Mouse (Mus musculus) CH12.LX (cell line): ENCODE results near the gene Efna3. TPM values are rescaled to one million over a fixed set of nuclear protein-coding genes. Genes with fewer than 3 reads are reported as not detected.

Experiments
- DNase-seq: peaks from one replicate; pipeline ENCODE4 v3.0.0-alpha.2; 2013; ENCODE audit errors: extremely low read depth
- H3K27ac ChIP-seq: 2 replicates; pipeline ENCODE4 v1.5.1; 2012; ENCODE audit warnings: low read depth, mild to moderate bottlenecking, control low read depth, moderate library complexity; ENCODE audit not compliant: insufficient read depth
- H3K27me3 ChIP-seq: replicated peaks from 2 replicates; pipeline ENCODE3; 2012; ENCODE audit warnings: inconsistent platforms
- H3K36me3 ChIP-seq, 2 experiments: replicated peaks in 1 of 2; 2 replicates each; pipeline versions ENCODE3 to v1.6.1; 2012; ENCODE audit warnings: inconsistent platforms in 1 of 2, low read length in 1 of 2, mild to moderate bottlenecking in 1 of 2, mixed read lengths in 1 of 2, moderate library complexity in 1 of 2; ENCODE audit not compliant: control insufficient read depth in 1 of 2, insufficient read depth in 1 of 2
- H3K4me1 ChIP-seq, 2 experiments: 2 replicates each; pipeline ENCODE4 v1.6.1; 2012; ENCODE audit warnings: inconsistent platforms in 1 of 2, moderate library complexity in 1 of 2; ENCODE audit not compliant: insufficient read depth in 2 of 2, control insufficient read depth in 1 of 2
- H3K4me2 ChIP-seq: 2 replicates; pipeline ENCODE4 v1.6.1; 2012; ENCODE audit warnings: low read depth, mild to moderate bottlenecking, control low read depth; ENCODE audit not compliant: poor library complexity, insufficient read depth, severe bottlenecking
- H3K4me3 ChIP-seq, 3 experiments: fragments of 150-350 bp in 1 of 3; sonication (generic) in 1 of 3; replicated peaks in 1 of 3; 2 replicates each; pipeline versions ENCODE3 to v1.5.1; 2011 to 2012; ENCODE audit warnings: low read depth in 2 of 3, low read length in 2 of 3, mild to moderate bottlenecking in 2 of 3, moderate library complexity in 2 of 3, control low read depth in 1 of 3, improper control_type of control experiment in 1 of 3, inconsistent platforms in 1 of 3, mixed read lengths in 1 of 3; ENCODE audit not compliant: poor library complexity in 1 of 3
- H3K79me2 ChIP-seq: replicated peaks from 2 replicates; pipeline ENCODE4 v1.6.1; 2012; ENCODE audit warnings: mild to moderate bottlenecking, moderate library complexity; ENCODE audit not compliant: control insufficient read depth, poor library complexity, insufficient read depth, severe bottlenecking; ENCODE audit errors: extremely low read depth
- H3K9ac ChIP-seq: 2 replicates; pipeline ENCODE4 v1.6.1; 2012; ENCODE audit warnings: low read depth, mild to moderate bottlenecking, control low read depth, moderate library complexity; ENCODE audit not compliant: insufficient read depth
- H3K9me3 ChIP-seq: replicated peaks from 2 replicates; pipeline ENCODE3; 2012; ENCODE audit warnings: low read length, inconsistent platforms, mixed read lengths
- BHLHE40 ChIP-seq: IDR thresholded peaks from 2 replicates; pipeline ENCODE4 v1.6.1; 2011; ENCODE audit warnings: mild to moderate bottlenecking, low read depth, low read length, improper control_type of control experiment
- CHD1 ChIP-seq: IDR thresholded peaks from 2 replicates; pipeline ENCODE4 v1.6.1; 2012; ENCODE audit warnings: low read depth, low read length, improper control_type of control experiment, inconsistent platforms
- CTCF ChIP-seq, 2 experiments: IDR thresholded peaks in 1 of 2; conservative IDR thresholded peaks in 1 of 2; 2 replicates each; pipeline ENCODE4 v1.5.1; 2011 to 2012; ENCODE audit warnings: low read depth in 2 of 2, low read length in 2 of 2, improper control_type of control experiment in 1 of 2, inconsistent platforms in 1 of 2, mild to moderate bottlenecking in 1 of 2, moderate library complexity in 1 of 2
- E2F4 ChIP-seq: IDR thresholded peaks from 2 replicates; pipeline ENCODE4 v1.6.1; 2011; ENCODE audit warnings: low read depth, low read length, improper control_type of control experiment; ENCODE audit not compliant: insufficient replicate concordance
- ELF1 ChIP-seq: IDR thresholded peaks from 2 replicates; pipeline ENCODE4 v1.6.1; 2014; ENCODE audit warnings: low read depth, mild to moderate bottlenecking, inconsistent platforms, low read length, improper control_type of control experiment
- EP300 ChIP-seq: IDR thresholded peaks from 2 replicates; pipeline ENCODE4 v1.6.1; 2011; ENCODE audit warnings: low read length, improper control_type of control experiment
- ETS1 ChIP-seq: conservative IDR thresholded peaks from 2 replicates; pipeline ENCODE4 v1.6.1; 2012; ENCODE audit warnings: low read depth, mild to moderate bottlenecking, inconsistent platforms, low read length, improper control_type of control experiment, moderate library complexity
- GABPA ChIP-seq: IDR thresholded peaks from 2 replicates; pipeline ENCODE4 v1.6.1; 2012; ENCODE audit warnings: low read depth, low read length, improper control_type of control experiment, inconsistent platforms; ENCODE audit not compliant: insufficient replicate concordance
- HCFC1 ChIP-seq: IDR thresholded peaks from 2 replicates; pipeline ENCODE4 v1.6.1; 2012; ENCODE audit warnings: low read depth, mild to moderate bottlenecking, inconsistent platforms, low read length, improper control_type of control experiment
- IRF4 ChIP-seq: IDR thresholded peaks from 2 replicates; pipeline ENCODE4 v1.6.1; 2014; ENCODE audit warnings: low read depth, mild to moderate bottlenecking, inconsistent platforms, low read length, improper control_type of control experiment
- JUN ChIP-seq: IDR thresholded peaks from 2 replicates; pipeline ENCODE4 v1.6.1; 2011; ENCODE audit warnings: low read depth, mild to moderate bottlenecking, low read length, improper control_type of control experiment, moderate library complexity; ENCODE audit not compliant: insufficient read depth
- JUND ChIP-seq: conservative IDR thresholded peaks from 2 replicates; pipeline ENCODE4 v1.6.1; 2011; ENCODE audit warnings: low read depth, low read length, improper control_type of control experiment
- MAFK ChIP-seq: IDR thresholded peaks from 2 replicates; pipeline ENCODE4 v1.6.1; 2011; ENCODE audit warnings: low read length, improper control_type of control experiment; ENCODE audit not compliant: insufficient replicate concordance
- MAZ ChIP-seq: IDR thresholded peaks from 2 replicates; pipeline ENCODE4 v1.6.1; 2012; ENCODE audit warnings: low read depth, mild to moderate bottlenecking, inconsistent platforms, low read length, improper control_type of control experiment, moderate library complexity
- MXI1 ChIP-seq: IDR thresholded peaks from 2 replicates; pipeline ENCODE4 v1.6.1; 2011; ENCODE audit warnings: mild to moderate bottlenecking, low read depth, low read length, improper control_type of control experiment
- MYC ChIP-seq: IDR thresholded peaks from 2 replicates; pipeline ENCODE4 v1.6.1; 2011; ENCODE audit warnings: low read depth, mild to moderate bottlenecking, improper control_type of control experiment, low read length
- NELFE ChIP-seq: IDR thresholded peaks from 2 replicates; pipeline ENCODE4 v1.6.1; 2011; ENCODE audit warnings: low read depth, low read length, improper control_type of control experiment
- NRF1 ChIP-seq: IDR thresholded peaks from 2 replicates; pipeline ENCODE4 v1.6.1; 2014; ENCODE audit warnings: low read depth, mild to moderate bottlenecking, inconsistent platforms, low read length, improper control_type of control experiment, moderate library complexity
- PAX5 ChIP-seq: IDR thresholded peaks from 2 replicates; pipeline ENCODE4 v1.6.1; 2012; ENCODE audit warnings: low read length, inconsistent platforms, mixed read lengths
- POLR2A ChIP-seq: IDR thresholded peaks from 2 replicates; pipeline ENCODE4 v1.6.1; 2011; ENCODE audit warnings: low read depth, mild to moderate bottlenecking, improper control_type of control experiment, low read length
- POLR2AphosphoS2 ChIP-seq: IDR thresholded peaks from 2 replicates; pipeline ENCODE4 v1.6.1; 2011; ENCODE audit warnings: low read depth, low read length, improper control_type of control experiment
- RAD21 ChIP-seq: IDR thresholded peaks from 2 replicates; pipeline ENCODE4 v1.6.1; 2011; ENCODE audit warnings: low read depth, mild to moderate bottlenecking, low read length, improper control_type of control experiment, moderate library complexity
- RCOR1 ChIP-seq: conservative IDR thresholded peaks from 2 replicates; pipeline ENCODE4 v1.6.1; 2012; ENCODE audit warnings: low read depth, mild to moderate bottlenecking, inconsistent platforms, low read length, improper control_type of control experiment
- SMC3 ChIP-seq: IDR thresholded peaks from 2 replicates; pipeline ENCODE4 v1.6.1; 2011; ENCODE audit warnings: low read depth, low read length, improper control_type of control experiment
- TBP ChIP-seq: conservative IDR thresholded peaks from 2 replicates; pipeline ENCODE4 v1.6.1; 2011; ENCODE audit warnings: low read depth, low read length, improper control_type of control experiment
- ZC3H11A ChIP-seq: IDR thresholded peaks from 2 replicates; pipeline ENCODE4 v1.6.1; 2012; ENCODE audit warnings: low read depth, mild to moderate bottlenecking, inconsistent platforms, low read length, improper control_type of control experiment
- ZMIZ1 ChIP-seq: IDR thresholded peaks from 2 replicates; pipeline ENCODE4 v1.6.1; 2012; ENCODE audit warnings: low read depth, mild to moderate bottlenecking, inconsistent platforms, low read length, improper control_type of control experiment
- ZNF384 ChIP-seq: IDR thresholded peaks from 2 replicates; pipeline ENCODE4 v1.6.1; 2012; ENCODE audit warnings: low read depth, low read length, improper control_type of control experiment, inconsistent platforms
- dilution Hi-C: fragments of 300-500 bp; cut with MboI; formaldehyde crosslinking; loops from 2 replicates; pipeline ENCODE4 v1.14.3; 2020; ENCODE audit warnings: low sequenced_read_pairs; ENCODE audit not compliant: extremely low pct_unique_long_range_greater_than_20kb, extremely low pct_ligation_motif_present
- in situ Hi-C: fragments of 300-500 bp; cut with MboI; formaldehyde crosslinking; loops from 3 replicates; pipeline ENCODE4 v1.14.3; 2019; ENCODE audit warnings: low sequenced_read_pairs, low pct_ligation_motif_present, low pct_unique_long_range_greater_than_20kb, mixed read lengths
- polyA plus RNA-seq: library from polyadenylated mRNA; unstranded; fragments of >175 nt; gene quantifications from 2 replicates; pipeline ENCODE4 v1.2.1, GENCODE M21; 2012; ENCODE audit warnings: low read depth; ENCODE audit not compliant: insufficient read length
- total RNA-seq, 2 experiments: library from RNA; depleted of rRNA; stranded (reverse); fragments of 300-350 nt in 1 of 2; fragments of >200 nt in 1 of 2; gene quantifications; 2 replicates each; pipeline ENCODE4 v1.2.3; 2012 to 2014

The Efna3 gene
- total and polyA plus RNA-seq, 3 experiments = 0.09 to 0.13 TPM; not detected in 1

GRCm38 (mm10) chr3:89271760-89272159 lies 51.0 kb downstream of the Efna3 start (continued):
- no peak for TF ChIP-seq ZC3H11A
- no peak for TF ChIP-seq ZNF384

GRCm38 (mm10) chr3:89270891-89271290 lies 51.9 kb downstream of the Efna3 start:
- Histone ChIP-seq H3K9me3 (no peaks in the 10 kb centered on the region), H3K4me2 (peak overlapping the region; percentile 13), H3K27me3 (no peaks in the 10 kb centered on the region), H3K9ac (peak overlapping the region; percentile 84; the same call in 1 of the 2 replicates), H3K27ac (no peak overlapping the region), H3K4me1 (peaks cover 12 to 35% of the 10 kb centered on the region in 2 experiments), H3K4me3 (no peak overlapping the region), H3K36me3 (peaks cover 0 to 13% of the 10 kb centered on the region in 2 experiments), H3K79me2 (peaks cover 12% of the 10 kb centered on the region; the same call in 1 of the 2 replicates)
- in situ Hi-C loops = no loop called here
- TF ChIP-seq ELF1 (no peak), MAZ (no peak), JUN (no peak), EP300 (no peak), CTCF (conservative IDR thresholded peaks at IDR 0.05 in 1 of 2, IDR thresholded peaks at IDR 0.05 in 1 of 2; ENCODE audit: low read depth in 2 of 2, low read length in 2 of 2) (no peak), MXI1 (no peak), HCFC1 (no peak), NRF1 (no peak), JUND (no peak), ETS1 (no peak), GABPA (no peak), SMC3 (no peak), MAFK (no peak)
- no peak for DNase-seq
- dilution Hi-C loops = no loop called here

- dilution Hi-C loops = no loop called here
- peak in 1 of 2 experiments; percentile 63; a peak in 2 of 4 replicates for TF ChIP-seq CTCF (conservative IDR thresholded peaks at IDR 0.05 in 1 of 2, IDR thresholded peaks at IDR 0.05 in 1 of 2; ENCODE audit: low read depth in 2 of 2, low read length in 2 of 2)
- peak; percentile 64 for TF ChIP-seq HCFC1
- TF ChIP-seq SMC3 = peak; percentile 24; the same call in 1 of the 2 replicates
- 0 out of 2 replicates have a peak, but pooled peaks have one; percentile 21 for TF ChIP-seq ETS1
- peak; percentile 85 for TF ChIP-seq ZMIZ1
- no peak for TF ChIP-seq PAX5
- no peak for TF ChIP-seq RCOR1
- no peak for TF ChIP-seq CHD1
- TF ChIP-seq BHLHE40 = peak; percentile 56; the same call in 1 of the 2 replicates
- peak; percentile 81 for TF ChIP-seq NELFE
- TF ChIP-seq ZC3H11A = no peak
- TF ChIP-seq TBP = no peak
- no peak for TF ChIP-seq JUND
- no peak for TF ChIP-seq E2F4
- TF ChIP-seq RAD21 = no peak
- TF ChIP-seq IRF4 = peak; percentile 61
- TF ChIP-seq NRF1 = 0 out of 2 replicates have a peak, but pooled peaks have one; percentile 12
- peak; percentile 83 for TF ChIP-seq MYC
- peak; percentile 92 for TF ChIP-seq POLR2A
- peak; percentile 76 for TF ChIP-seq MXI1
- no peak for TF ChIP-seq EP300
- TF ChIP-seq POLR2AphosphoS2 = no peak; the same call in 1 of the 2 replicates
Measured at GRCm38 (mm10) chr3:89270051-89270755, 52.6 kb downstream of the Efna3 start, which contains the start of gene Slc50a1. Gene Slc50a1 (minus strand): TSS chr3:89270570.

More at GRCm38 (mm10) chr3:89270051-89270755, 52.6 kb downstream of the Efna3 start, which contains the start of gene Slc50a1:
- Histone ChIP-seq H3K79me2 (peaks cover 12% of the 10 kb centered on the region; the same call in 1 of the 2 replicates), H3K4me2 (peak within 1 kb of the TSS; percentile 67), H3K9ac (peak within 1 kb of the TSS; percentile 84), H3K4me3 (peak within 1 kb of the TSS; percentile 70 to 92 (median 73)), H3K27me3 (peaks cover 2% of the 10 kb centered on the region), H3K27ac (no peak within 1 kb of the TSS), H3K36me3 (peaks cover 0 to 13% of the 10 kb centered on the region in 2 experiments), H3K4me1 (peaks cover 12 to 36% of the 10 kb centered on the region in 2 experiments), H3K9me3 (no peaks in the 10 kb centered on the region)
- in situ Hi-C loops = no loop called here
- peak; percentile 54 for DNase-seq
